Mouse (Mus musculus): ENCODE results near the gene Frem2.
A peak's percentile ranks its signal among the peaks of the same experiment; 100 is the strongest.

GRCm38 (mm10) chr3:53475889-53476288 lies 181.3 kb downstream of the Frem2 start:
- TF ChIP-seq POLR2A (IDR thresholded peaks at IDR 0.05; ENCODE audit: borderline replicate concordance, extremely low read depth, low read depth, low read length): no peak
- TF ChIP-seq CTCF (IDR thresholded peaks at IDR 0.05; ENCODE audit: insufficient read depth, low read length): peak; percentile 65

All from lung, adult 2 months (tissue).